Mouse (Mus musculus) liver, embryonic 16.5 days (tissue): ENCODE measurements at regions not wholly inside any gene's neighbourhood (a gene's known extent, or its start where the extent isn't known, plus 50 kb on each side); places are given as distances from the start of the nearest gene placed in this dataset.

ENCODE experiments used
- ATAC-seq: fragments of 200-750 bp; cut with Nextera tagmentation; 2 replicates; pipeline ENCODE4 v1.8.0; 2017; ENCODE audit warnings: low read depth, mild to moderate bottlenecking, moderate number of reproducible peaks, moderate library complexity
- H3K27ac ChIP-seq: fragments of 300-500 bp; sonication (generic); 2 replicates; pipeline ENCODE4 v1.5.1; 2014; ENCODE audit warnings: mild to moderate bottlenecking, low read length
- H3K27me3 ChIP-seq: fragments of 300-500 bp; sonication (generic); 2 replicates; pipeline ENCODE4 v1.6.1; 2014; ENCODE audit warnings: low read depth, low read length, mixed read lengths; ENCODE audit not compliant: control insufficient read depth, insufficient read depth
- H3K36me3 ChIP-seq: fragments of 300-500 bp; sonication (generic); 2 replicates; pipeline ENCODE4 v1.6.1; 2014; ENCODE audit warnings: mild to moderate bottlenecking; ENCODE audit not compliant: control insufficient read depth, insufficient read depth
- H3K4me1 ChIP-seq: fragments of 300-500 bp; sonication (generic); 2 replicates; pipeline ENCODE4 v1.6.1; 2014; ENCODE audit warnings: low read depth, low read length, mixed read lengths; ENCODE audit not compliant: control insufficient read depth
- H3K4me2 ChIP-seq: fragments of 300-500 bp; sonication (generic); 2 replicates; pipeline ENCODE4 v1.6.1; 2014; ENCODE audit warnings: low read depth, low read length, mixed read lengths
- H3K4me3 ChIP-seq: fragments of 300-500 bp; sonication (generic); 2 replicates; pipeline ENCODE4 v1.5.1; 2014; ENCODE audit warnings: low read depth, mild to moderate bottlenecking, low read length
- H3K9ac ChIP-seq: fragments of 300-500 bp; sonication (generic); 2 replicates; pipeline ENCODE4 v1.6.1; 2014; ENCODE audit warnings: low read depth, low read length
- H3K9me3 ChIP-seq: fragments of 300-500 bp; sonication (generic); replicated peaks from 2 replicates; pipeline ENCODE4 v1.6.1; 2016; ENCODE audit warnings: low read length; ENCODE audit not compliant: control insufficient read depth
- WGBS: fragments of 180-500 bp; shearing (Covaris S2); extraction: QIAGEN DNeasy Blood & Tissue Kit; methylation state at CpG from one replicate; pipeline ENCODE4 v1.1.7; 2014; ENCODE audit not compliant: insufficient replicate concordance; 5-methylcytosine and 5-hydroxymethylcytosine counted together

DNA sequence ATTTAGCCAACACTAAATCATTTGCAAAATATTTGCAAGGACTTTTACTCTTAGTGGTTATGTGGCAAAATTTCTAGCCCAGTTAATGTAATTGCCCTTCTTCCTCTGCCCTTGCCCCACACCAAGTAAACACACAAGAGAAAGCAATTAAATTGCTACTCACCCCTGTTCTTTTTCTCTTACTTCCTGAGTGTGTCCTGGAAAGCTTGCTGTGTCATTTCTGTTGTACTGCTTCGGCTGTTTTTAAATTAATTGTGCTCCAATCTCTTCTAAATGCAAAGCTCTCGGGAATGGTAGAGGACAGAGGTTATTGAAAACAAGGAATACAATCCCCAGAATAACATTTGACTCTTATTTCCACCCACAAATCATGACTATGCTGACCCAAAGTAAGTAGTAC, 647.4 kb upstream of the Cited2 start:
- Histone ChIP-seq H3K27me3 (no peaks in the 10 kb centered on the region), H3K9ac (no peak overlapping the region), H3K27ac (no peak overlapping the region), H3K9me3 (no peaks in the 10 kb centered on the region), H3K4me3 (no peak overlapping the region), H3K4me2 (no peak overlapping the region), H3K36me3 (no peaks in the 10 kb centered on the region), H3K4me1 (no peaks in the 10 kb centered on the region)
- ATAC-seq = no peak
- 19% methylated on average over 2 of the region's 2 CpGs for WGBS

DNA sequence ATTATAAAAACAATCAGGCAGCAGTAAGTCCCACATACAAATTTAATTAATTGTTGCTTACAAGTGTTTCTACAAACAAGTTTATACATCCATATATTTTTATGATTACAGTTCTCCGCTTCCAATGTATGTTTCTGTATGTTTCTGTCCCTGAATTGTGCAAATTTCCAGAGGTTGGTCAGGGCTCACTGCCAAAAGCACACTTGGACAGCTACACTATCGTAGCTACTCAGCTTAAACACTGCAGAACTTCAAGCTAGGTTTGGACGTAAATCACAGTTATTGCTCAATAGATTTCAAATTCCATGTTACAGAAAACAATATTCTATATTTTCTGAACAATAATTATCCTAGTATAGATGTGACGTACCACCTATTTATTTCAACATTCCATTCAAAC, 646.8 kb upstream of the Cited2 start:
- 53% methylated on average over 4 of the region's 4 CpGs for WGBS
- Histone ChIP-seq H3K4me2 (no peak overlapping the region), H3K9ac (no peak overlapping the region), H3K9me3 (no peaks in the 10 kb centered on the region), H3K4me1 (no peaks in the 10 kb centered on the region), H3K36me3 (no peaks in the 10 kb centered on the region), H3K27me3 (no peaks in the 10 kb centered on the region), H3K4me3 (no peak overlapping the region), H3K27ac (no peak overlapping the region)
- ATAC-seq = no peak

DNA sequence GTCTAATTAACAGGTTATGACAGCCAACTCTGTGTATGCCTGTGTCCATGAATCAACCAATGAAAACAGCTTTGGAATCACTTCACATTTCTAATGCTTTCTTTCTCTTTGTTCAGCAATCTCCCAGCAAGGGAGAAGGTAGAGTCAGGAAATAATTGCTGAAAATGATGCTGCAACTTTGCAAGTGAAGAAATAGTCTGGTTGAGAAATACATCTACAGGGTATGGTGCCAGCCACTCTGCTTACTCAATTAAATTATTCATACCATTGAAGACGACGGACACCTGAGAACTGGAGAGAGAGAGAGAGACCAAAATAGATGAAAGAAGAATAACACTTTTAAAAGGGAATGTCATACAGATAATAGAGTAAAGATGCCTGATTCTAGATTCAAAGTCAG, 645.4 kb upstream of the Cited2 start:
- no peaks in the 10 kb centered on the region for H3K27me3 ChIP-seq
- no peaks in the 10 kb centered on the region for H3K4me1 ChIP-seq
- H3K9me3 ChIP-seq = no peaks in the 10 kb centered on the region
- no peak for ATAC-seq
- 76% methylated on average over 2 of the region's 2 CpGs for WGBS
- H3K36me3 ChIP-seq = no peaks in the 10 kb centered on the region
- no peak overlapping the region for H3K27ac ChIP-seq
- no peak overlapping the region for H3K4me2 ChIP-seq
- H3K9ac ChIP-seq = no peak overlapping the region
- no peak overlapping the region for H3K4me3 ChIP-seq

DNA sequence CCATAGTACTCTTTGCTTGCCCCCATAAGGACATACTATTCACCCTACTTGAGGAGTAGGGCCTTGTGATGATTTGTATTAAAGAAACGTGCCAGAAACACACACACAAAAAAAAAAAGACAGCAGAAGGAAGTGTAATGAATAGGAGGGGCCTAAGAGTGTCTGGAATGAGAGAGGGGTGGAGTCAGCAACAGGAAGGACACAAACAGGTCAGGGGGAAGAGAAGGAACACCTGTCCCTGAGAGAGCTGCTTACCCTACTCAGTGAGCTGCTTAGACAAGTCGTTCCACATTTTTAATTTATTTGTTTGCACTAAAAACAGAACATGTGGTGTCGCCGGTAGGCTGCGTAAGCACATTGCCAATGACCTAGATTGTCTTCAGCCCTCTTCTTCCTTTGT, 642.2 kb upstream of the Cited2 start:
- Histone ChIP-seq H3K4me1 (no peaks in the 10 kb centered on the region), H3K4me2 (no peak overlapping the region), H3K4me3 (no peak overlapping the region), H3K27me3 (no peaks in the 10 kb centered on the region), H3K27ac (no peak overlapping the region), H3K9me3 (no peaks in the 10 kb centered on the region), H3K36me3 (no peaks in the 10 kb centered on the region), H3K9ac (no peak overlapping the region)
- WGBS = 59% methylated on average over 5 of the region's 5 CpGs
- ATAC-seq = no peak

DNA sequence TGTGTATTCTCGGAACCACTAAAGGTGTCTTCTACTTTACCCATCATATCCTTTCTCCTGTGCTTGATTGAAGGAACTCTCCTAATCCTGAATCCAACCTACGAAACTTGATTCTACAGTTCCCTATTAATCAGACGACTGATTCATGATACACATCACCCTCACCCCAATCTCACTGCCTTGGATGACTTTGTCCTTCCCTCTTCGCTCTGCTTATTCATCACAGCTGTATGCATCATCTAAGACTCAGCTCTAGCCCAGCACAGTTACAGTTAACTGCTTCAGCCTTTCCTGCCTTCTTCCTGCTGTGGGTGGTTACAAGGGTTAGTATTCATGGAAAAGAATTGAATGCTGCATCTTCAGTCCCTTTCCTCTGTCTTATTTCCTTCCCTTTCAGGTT, 640.1 kb upstream of the Cited2 start:
- no peak overlapping the region for H3K9ac ChIP-seq
- no peak overlapping the region for H3K4me3 ChIP-seq
- H3K36me3 ChIP-seq = no peaks in the 10 kb centered on the region
- no peak overlapping the region for H3K4me2 ChIP-seq
- 59% methylated on average over 4 of the region's 4 CpGs for WGBS
- ATAC-seq = no peak
- H3K27me3 ChIP-seq = no peaks in the 10 kb centered on the region
- H3K4me1 ChIP-seq = no peaks in the 10 kb centered on the region
- H3K27ac ChIP-seq = no peak overlapping the region
- no peaks in the 10 kb centered on the region for H3K9me3 ChIP-seq

DNA sequence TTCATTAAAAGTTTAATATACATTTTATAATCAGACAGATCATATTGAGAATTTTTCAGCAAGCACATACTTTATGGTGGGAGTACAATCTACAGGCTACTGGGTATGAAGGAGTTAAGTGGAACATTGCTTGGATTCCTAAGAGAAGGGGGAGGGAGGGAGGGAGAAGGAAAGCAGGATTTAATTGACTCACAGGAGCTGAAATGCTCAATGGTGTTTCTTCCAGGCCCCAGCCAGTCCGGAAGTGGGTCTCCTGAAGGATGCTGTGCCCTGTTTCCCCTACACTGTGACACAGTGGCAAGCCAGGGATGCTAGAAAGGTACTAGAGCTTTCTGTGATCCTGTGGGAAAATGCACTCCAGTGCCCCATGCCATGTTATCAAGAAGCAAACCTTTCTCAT, 621.0 kb upstream of the Cited2 start:
- ATAC-seq = no peak
- Histone ChIP-seq H3K4me1 (no peaks in the 10 kb centered on the region), H3K27me3 (no peaks in the 10 kb centered on the region), H3K9me3 (no peaks in the 10 kb centered on the region), H3K36me3 (no peaks in the 10 kb centered on the region), H3K27ac (no peak overlapping the region), H3K4me2 (no peak overlapping the region), H3K4me3 (no peak overlapping the region), H3K9ac (no peak overlapping the region)
- 20% methylated on average over 1 of the region's 1 CpGs for WGBS

DNA sequence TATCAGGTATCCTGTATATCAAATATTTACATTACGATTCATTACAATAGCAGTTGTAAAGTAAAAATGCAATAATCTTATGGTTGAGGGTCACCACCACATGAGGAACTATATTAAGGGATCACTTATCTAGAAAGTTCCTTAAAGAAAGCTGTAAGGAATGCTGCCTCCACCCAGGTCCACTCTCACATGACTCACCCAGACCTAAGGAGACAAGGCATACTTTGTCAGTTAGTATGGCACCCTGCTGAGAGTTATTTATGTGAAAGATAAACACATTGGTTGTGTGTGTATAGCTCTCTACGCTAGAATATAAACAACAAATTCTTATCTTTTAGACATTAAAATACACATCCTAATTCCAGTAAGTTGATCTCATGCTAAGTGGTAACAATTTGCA, 619.6 kb upstream of the Cited2 start:
- ATAC-seq = no peak

DNA sequence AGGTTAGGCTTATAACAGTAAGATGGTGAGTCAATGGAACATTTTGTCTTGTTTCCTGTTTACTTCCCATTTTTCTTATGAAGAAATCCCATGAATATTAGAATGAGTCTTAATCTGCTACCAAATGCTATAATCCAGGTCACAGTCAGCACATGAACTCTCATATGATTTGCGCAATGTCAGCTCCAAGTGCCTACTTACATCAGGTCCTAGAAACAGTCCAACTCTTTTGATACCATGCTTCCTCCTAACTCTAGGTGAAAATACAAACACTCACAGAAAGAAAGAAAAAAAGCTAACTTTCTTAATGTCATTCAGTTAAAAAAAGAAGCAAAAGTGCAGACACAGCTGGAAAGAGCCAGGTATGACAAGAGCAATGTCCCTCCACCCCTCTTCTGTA, 616.2 kb upstream of the Cited2 start:
- no peaks in the 10 kb centered on the region for H3K27me3 ChIP-seq
- no peaks in the 10 kb centered on the region for H3K9me3 ChIP-seq
- no peaks in the 10 kb centered on the region for H3K4me1 ChIP-seq
- 84% methylated on average over 1 of the region's 1 CpGs for WGBS
- H3K9ac ChIP-seq = no peak overlapping the region
- H3K27ac ChIP-seq = no peak overlapping the region
- no peak overlapping the region for H3K4me2 ChIP-seq
- no peaks in the 10 kb centered on the region for H3K36me3 ChIP-seq
- H3K4me3 ChIP-seq = no peak overlapping the region
- ATAC-seq = no peak

More for the DNA sequence above, 619.6 kb upstream of the Cited2 start:
- no peak overlapping the region for H3K4me3 ChIP-seq
- H3K4me2 ChIP-seq = no peak overlapping the region
- no peak overlapping the region for H3K27ac ChIP-seq
- no peak overlapping the region for H3K9ac ChIP-seq
- H3K27me3 ChIP-seq = no peaks in the 10 kb centered on the region
- H3K9me3 ChIP-seq = no peaks in the 10 kb centered on the region
- H3K4me1 ChIP-seq = no peaks in the 10 kb centered on the region
- H3K36me3 ChIP-seq = no peaks in the 10 kb centered on the region
- WGBS = 58% methylated on average over 2 of the region's 2 CpGs

DNA sequence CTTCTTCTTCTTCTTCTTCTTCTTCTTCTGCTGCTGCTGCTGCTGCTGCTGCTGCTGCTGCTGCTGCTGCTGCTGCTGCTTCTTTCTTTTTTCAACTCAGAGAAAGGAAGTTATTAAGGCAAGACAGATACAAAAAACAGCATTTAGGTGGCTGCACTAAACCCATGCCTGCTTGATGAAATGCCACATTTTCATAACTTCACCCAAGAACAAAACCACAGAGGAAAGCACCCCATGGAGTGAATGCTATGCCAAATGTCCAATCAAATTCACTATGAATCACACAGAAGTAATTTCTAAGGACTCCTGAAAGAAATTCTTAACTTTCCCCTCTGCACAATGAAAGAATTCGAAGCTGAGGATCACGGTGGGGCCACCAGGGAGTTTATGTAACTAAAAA, 611.9 kb upstream of the Cited2 start:
- ATAC-seq = no peak
- Histone ChIP-seq H3K9ac (no peak overlapping the region), H3K27ac (no peak overlapping the region), H3K27me3 (no peaks in the 10 kb centered on the region), H3K4me2 (no peak overlapping the region), H3K4me3 (no peak overlapping the region), H3K36me3 (no peaks in the 10 kb centered on the region), H3K9me3 (no peaks in the 10 kb centered on the region), H3K4me1 (no peaks in the 10 kb centered on the region)
- WGBS = 61% methylated on average over 2 of the region's 2 CpGs

DNA sequence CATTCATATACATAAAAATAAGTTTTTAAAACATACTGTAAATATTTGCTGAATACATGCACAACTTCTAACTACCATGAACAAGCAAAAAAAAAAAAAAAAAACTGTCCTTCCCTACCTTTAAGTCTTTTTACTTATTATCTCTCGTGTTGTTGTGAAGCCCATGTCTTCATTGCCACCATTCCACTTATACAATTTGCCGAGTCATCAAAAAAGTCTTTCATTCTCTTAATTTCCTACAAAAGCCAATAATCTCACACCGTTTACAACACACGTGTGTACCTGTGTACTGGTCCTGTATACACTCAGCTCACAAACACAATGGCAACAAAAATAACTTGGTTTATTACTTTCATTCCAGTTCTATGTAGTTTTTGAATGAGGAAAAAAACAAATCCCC, 608.2 kb upstream of the Cited2 start:
- no peak overlapping the region for H3K4me2 ChIP-seq
- H3K36me3 ChIP-seq = no peaks in the 10 kb centered on the region
- H3K4me3 ChIP-seq = no peak overlapping the region
- H3K9ac ChIP-seq = no peak overlapping the region
- no peaks in the 10 kb centered on the region for H3K9me3 ChIP-seq
- no peaks in the 10 kb centered on the region for H3K27me3 ChIP-seq
- 65% methylated on average over 4 of the region's 4 CpGs for WGBS
- no peak overlapping the region for H3K27ac ChIP-seq
- ATAC-seq = no peak
- no peaks in the 10 kb centered on the region for H3K4me1 ChIP-seq
